Comparison of ENCODE assay signal across 9 mouse cellular contexts in the genomic region with DNA sequence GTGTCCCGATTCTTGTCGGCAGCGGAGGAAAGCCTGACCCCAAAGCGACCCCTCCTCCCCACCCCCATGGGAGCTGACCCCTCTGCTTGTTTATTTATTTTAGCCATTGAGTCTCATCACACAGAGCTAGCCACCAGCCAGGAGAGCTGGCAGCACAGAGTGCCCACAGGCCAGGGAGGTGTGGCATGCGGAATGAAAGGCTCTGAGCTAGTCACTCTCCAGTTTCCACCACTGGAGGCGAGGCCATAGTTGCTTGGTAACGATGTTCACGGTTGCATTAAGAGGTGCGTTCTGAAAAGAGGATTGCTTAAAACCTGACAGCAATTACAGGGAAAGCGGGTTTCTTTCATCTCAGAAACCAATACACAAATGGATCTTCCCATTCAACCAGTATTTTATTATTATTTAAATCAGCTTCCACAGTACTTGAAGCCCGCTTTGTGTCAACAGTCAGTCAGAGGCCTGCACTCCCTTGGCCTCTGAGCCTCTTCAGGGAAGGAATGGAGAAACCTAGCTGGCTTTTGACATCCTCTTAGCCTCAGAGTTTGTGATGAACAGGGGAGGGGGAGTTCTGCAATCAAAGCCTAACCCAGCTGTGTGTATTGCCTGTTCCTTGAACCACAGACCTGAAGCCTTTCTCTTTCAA.
DNase-seq lines count a peak whose midpoint lies in the region; ATAC-seq and TF ChIP-seq lines count a peak whose summit lies in the region.
"Had no signal": no experiment of that assay in that cellular context is flagged by ENCODE, and none has a peak within 500 bp of the region (broad histone marks: within the 10 kb centered on the region; RNA-seq: fewer than 3 reads in every experiment).

No protein-coding gene starts in this region.

- H3K27me3 ChIP-seq in lung, embryonic 14.5 days (ENCODE audit: insufficient read depth, low read length), result no peaks in the 10 kb centered on the region
- H3K27me3 ChIP-seq in lung, postnatal 0 days (replicated peaks; ENCODE audit: insufficient read depth, low read length), result no peaks in the 10 kb centered on the region

- no peak overlapping the region for H3K9ac ChIP-seq in lung, embryonic 14.5 days
- H3K9ac ChIP-seq in lung, postnatal 0 days (replicated peaks; ENCODE audit: low read depth), result no peak overlapping the region

- no peak overlapping the region for H3K4me2 ChIP-seq in lung, embryonic 14.5 days
- no peak overlapping the region for H3K4me2 ChIP-seq in lung, postnatal 0 days (replicated peaks; ENCODE audit: low read depth, low read length)

- no peak for TF ChIP-seq EP300 in lung, postnatal 0 days (IDR thresholded peaks at IDR 0.05)

- no peak overlapping the region for H3K27ac ChIP-seq in lung, embryonic 14.5 days (ENCODE audit: low read depth)
- no peak overlapping the region for H3K27ac ChIP-seq in lung, postnatal 0 days (ENCODE audit: low read length)

- ATAC-seq in lung, embryonic 14.5 days (ENCODE audit: insufficient read depth), result peak; percentile 60; the same call in 1 of the 2 replicates
- ATAC-seq in lung, postnatal 0 days, result no peak
- no peak for ATAC-seq in erythroid progenitor cell, adult 5-6 weeks (replicated peaks; ENCODE audit: low FRiP score, poor library complexity, severe bottlenecking)

- H3K9me3 ChIP-seq in lung, embryonic 14.5 days (ENCODE audit: low read depth, low read length), result no peaks in the 10 kb centered on the region
- H3K9me3 ChIP-seq in lung, postnatal 0 days (ENCODE audit: low read length), result no peaks in the 10 kb centered on the region

- no peaks in the 10 kb centered on the region for H3K4me1 ChIP-seq in lung, embryonic 14.5 days (ENCODE audit: insufficient read depth)
- H3K4me1 ChIP-seq in lung, adult 2 months (ENCODE audit: control insufficient read depth, insufficient read depth, low read length), result no peaks in the 10 kb centered on the region
- no peaks in the 10 kb centered on the region for H3K4me1 ChIP-seq in lung, postnatal 0 days (ENCODE audit: insufficient read depth, low read depth, low read length)

- DNase-seq in cerebellum, adult 11 months, result peak; percentile 1
- DNase-seq in cerebellum, postnatal 4 days (ENCODE audit: low spot score in 2 of 2), result no peak
- peak; percentile 16 for DNase-seq in lung, embryonic 14.5 days
- no peak for DNase-seq in lung, adult 2 months
- DNase-seq in lung, postnatal 0 days (ENCODE audit: low spot score), result peak; percentile 19
- DNase-seq in right cerebral cortex, postnatal 10 days (ENCODE audit: low spot score in 2 of 2), result peak; percentile 60 to 70
- no peak for DNase-seq in thymus, postnatal 14 days
- DNase-seq: thymus, postnatal 4 days had no signal

- TF ChIP-seq POLR2A in lung, adult 2 months (IDR thresholded peaks at IDR 0.05; ENCODE audit: borderline replicate concordance, extremely low read depth, low read depth, low read length), result no peak

- WGBS in lung, embryonic 14.5 days, result 14% methylated on average over 11 of the region's 11 CpGs
- WGBS in lung, adult 2 months, result 28% methylated on average over 11 of the region's 11 CpGs
- 11% methylated on average over 11 of the region's 11 CpGs for WGBS in lung, postnatal 0 days

- no peak for TF ChIP-seq CTCF in lung, embryonic 14.5 days (IDR thresholded peaks at IDR 0.05; ENCODE audit: low read depth)
- TF ChIP-seq CTCF in lung, adult 2 months (IDR thresholded peaks at IDR 0.05; ENCODE audit: insufficient read depth, low read length), result no peak
- no peak for TF ChIP-seq CTCF in lung, postnatal 0 days (IDR thresholded peaks at IDR 0.05)

- no peaks in the 10 kb centered on the region for H3K36me3 ChIP-seq in lung, embryonic 14.5 days (ENCODE audit: insufficient read depth)
- no peaks in the 10 kb centered on the region for H3K36me3 ChIP-seq in lung, postnatal 0 days (ENCODE audit: insufficient read depth, low read length)

- no peak overlapping the region for H3K4me3 ChIP-seq in lung, embryonic 14.5 days (ENCODE audit: low read depth, low read length)
- H3K4me3 ChIP-seq in lung, adult 2 months (replicated peaks; ENCODE audit: extremely low read depth, low read depth, low read length), result no peak overlapping the region
- no peak overlapping the region for H3K4me3 ChIP-seq in lung, postnatal 0 days (ENCODE audit: low read depth, low read length)

Comparison
In these comparisons a context has a peak if more than half of its experiments do, and no peak if none do; other contexts are left out.
1. DNase-seq: peak in cerebellum, adult 11 months (single experiment), lung, embryonic 14.5 days (single experiment), lung, postnatal 0 days (single experiment) and right cerebral cortex, postnatal 10 days (2 of 2); none in cerebellum, postnatal 4 days (0 of 2), lung, adult 2 months (single experiment) and thymus, postnatal 14 days (single experiment).